Mouse (Mus musculus) hindbrain, embryonic 12.5 days (tissue): ENCODE results near the gene Hba-a2. TPM values are rescaled to one million over a fixed set of nuclear protein-coding genes. Genes with fewer than 3 reads are reported as not detected.
A peak's percentile ranks its signal among the peaks of the same experiment; 100 is the strongest.

Source experiments
- ATAC-seq: fragments of 200-750 bp; cut with Nextera tagmentation; 2 replicates; pipeline ENCODE4 v1.8.0; 2017; ENCODE audit warnings: moderate TSS enrichment; ENCODE audit not compliant: low FRiP score
- H3K27ac ChIP-seq: fragments of 300-500 bp; sonication (generic); 2 replicates; pipeline ENCODE4 v1.5.1; 2016; ENCODE audit warnings: mild to moderate bottlenecking
- H3K27me3 ChIP-seq: fragments of 300-500 bp; sonication (generic); 2 replicates; pipeline ENCODE4 v1.6.1; 2016; ENCODE audit warnings: mild to moderate bottlenecking
- H3K36me3 ChIP-seq: fragments of 300-500 bp; sonication (generic); 2 replicates; pipeline ENCODE4 v1.6.1; 2016; ENCODE audit warnings: mild to moderate bottlenecking
- H3K4me1 ChIP-seq: fragments of 300-500 bp; sonication (generic); 2 replicates; pipeline ENCODE4 v1.6.1; 2016
- H3K4me2 ChIP-seq: fragments of 300-500 bp; sonication (generic); replicated peaks from 2 replicates; pipeline ENCODE4 v1.6.1; 2016; ENCODE audit warnings: mild to moderate bottlenecking
- H3K4me3 ChIP-seq: fragments of 300-500 bp; sonication (generic); 2 replicates; pipeline ENCODE4 v1.5.1; 2016; ENCODE audit warnings: mild to moderate bottlenecking
- H3K9ac ChIP-seq: fragments of 300-500 bp; sonication (generic); 2 replicates; pipeline ENCODE4 v1.6.1; 2016; ENCODE audit warnings: mild to moderate bottlenecking, moderate library complexity
- H3K9me3 ChIP-seq: fragments of 300-500 bp; sonication (generic); replicated peaks from 2 replicates; pipeline ENCODE4 v1.6.1; 2016; ENCODE audit warnings: mild to moderate bottlenecking
- WGBS: fragments of 180-500 bp; shearing (Covaris S2); methylation state at CpG from one replicate; pipeline ENCODE4 v1.1.7; 2016; 5-methylcytosine and 5-hydroxymethylcytosine counted together
- polyA plus RNA-seq: library from polyadenylated mRNA; unstranded; fragments of >200 nt; fragmentation: Nextera tagmentation; extraction: Ambion mirVana; gene quantifications from 2 replicates; pipeline ENCODE4 v1.2.1, GENCODE M21; 2016

The Hba-a2 gene
- polyA plus RNA-seq, 1 experiment from 2014 or later: 7,804 TPM

DNA sequence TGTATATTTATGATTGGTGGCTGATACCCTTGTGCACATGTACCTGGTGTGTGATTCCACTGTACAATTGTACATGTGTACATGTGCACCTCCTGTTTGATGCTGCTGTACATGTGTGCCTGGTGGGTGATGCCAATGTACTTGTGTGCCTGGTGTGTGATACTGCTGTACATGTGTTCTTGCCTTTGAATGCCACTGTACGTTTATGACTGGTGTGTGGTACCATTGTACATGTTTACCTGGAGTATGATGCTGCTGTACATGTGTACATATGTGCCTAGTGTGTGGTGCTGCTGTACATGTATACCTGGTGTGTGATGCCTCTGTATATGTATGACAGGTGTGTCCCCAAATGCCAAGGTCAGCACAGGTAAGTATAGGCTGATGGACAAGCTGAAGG lies 5.2 kb downstream of the Hba-a2 start:
- H3K36me3 ChIP-seq: no peaks in the 10 kb centered on the region
- ATAC-seq: no peak
- H3K9ac ChIP-seq: no peak overlapping the region
- no peak overlapping the region for H3K27ac ChIP-seq
- H3K9me3 ChIP-seq: no peaks in the 10 kb centered on the region
- H3K4me2 ChIP-seq: no peak overlapping the region
- H3K4me3 ChIP-seq: no peak overlapping the region
- no peaks in the 10 kb centered on the region for H3K4me1 ChIP-seq
- H3K27me3 ChIP-seq: peaks cover 13% of the 10 kb centered on the region
- 77% methylated on average over 1 of the region's 1 CpGs for WGBS

DNA sequence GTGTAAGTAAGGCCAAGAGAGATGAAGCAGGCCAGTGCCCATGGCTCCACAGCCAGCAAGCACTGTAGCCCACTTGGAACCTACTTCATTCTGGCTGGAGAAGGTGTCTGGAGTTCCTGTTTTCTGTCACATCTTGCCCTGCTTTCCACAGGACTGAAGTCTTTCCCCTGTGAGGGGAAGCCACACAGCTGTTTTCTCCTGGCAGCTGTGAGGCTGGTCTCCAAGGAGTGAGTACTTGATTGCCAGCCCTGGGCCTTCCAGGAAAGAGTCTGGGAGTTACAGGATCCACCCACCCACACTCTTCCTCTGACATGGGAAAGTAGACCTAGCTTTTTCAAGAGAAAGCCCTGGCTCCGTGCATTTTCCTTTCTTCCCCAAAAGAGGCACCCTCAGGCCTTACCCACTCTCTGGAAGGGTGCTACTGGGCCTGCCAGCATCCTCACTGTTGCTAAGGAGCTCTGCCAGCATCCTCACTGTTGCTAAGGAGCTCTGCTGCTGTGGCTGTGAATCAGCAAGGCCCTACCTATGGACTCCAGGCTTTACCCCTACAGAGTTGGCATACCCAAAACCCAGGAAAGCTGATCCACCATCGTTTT lies 6.6 kb downstream of the Hba-a2 start:
- 52% methylated on average over 2 of the region's 2 CpGs for WGBS
- Histone ChIP-seq H3K27ac (no peak overlapping the region), H3K4me1 (peaks cover 2% of the 10 kb centered on the region; the same call in 1 of the 2 replicates), H3K9ac (no peak overlapping the region), H3K27me3 (peaks cover 13% of the 10 kb centered on the region), H3K36me3 (no peaks in the 10 kb centered on the region), H3K4me3 (no peak overlapping the region), H3K4me2 (no peak overlapping the region), H3K9me3 (no peaks in the 10 kb centered on the region)
- no peak for ATAC-seq

DNA sequence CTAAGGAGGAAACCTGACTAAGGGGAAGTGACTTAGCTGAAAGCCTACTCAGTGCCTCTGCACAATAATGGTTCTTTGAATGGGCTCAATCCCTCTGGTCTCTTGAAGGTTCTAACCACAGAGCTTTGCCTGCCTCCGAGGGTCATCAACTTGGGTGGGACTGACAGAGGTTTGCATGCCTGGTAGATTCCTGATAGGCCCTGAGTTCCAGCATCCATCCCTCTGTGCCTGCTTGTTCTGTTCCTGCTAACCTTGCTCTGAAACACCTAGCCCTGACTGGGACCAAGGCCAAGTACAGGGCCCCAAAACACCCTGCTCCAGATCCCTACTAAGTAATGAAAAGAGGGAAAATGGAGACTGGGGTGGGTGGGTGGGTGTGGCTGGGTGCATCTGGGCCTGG lies 7.2 kb downstream of the Hba-a2 start:
- H3K4me1 ChIP-seq: peaks cover 4% of the 10 kb centered on the region; the same call in 1 of the 2 replicates
- no peaks in the 10 kb centered on the region for H3K36me3 ChIP-seq
- WGBS: 94% methylated on average over 1 of the region's 1 CpGs
- ATAC-seq: no peak
- no peak overlapping the region for H3K4me2 ChIP-seq
- H3K27ac ChIP-seq: no peak overlapping the region
- no peak overlapping the region for H3K4me3 ChIP-seq
- H3K9me3 ChIP-seq: no peaks in the 10 kb centered on the region
- H3K27me3 ChIP-seq: peaks cover 13% of the 10 kb centered on the region
- no peak overlapping the region for H3K9ac ChIP-seq

DNA sequence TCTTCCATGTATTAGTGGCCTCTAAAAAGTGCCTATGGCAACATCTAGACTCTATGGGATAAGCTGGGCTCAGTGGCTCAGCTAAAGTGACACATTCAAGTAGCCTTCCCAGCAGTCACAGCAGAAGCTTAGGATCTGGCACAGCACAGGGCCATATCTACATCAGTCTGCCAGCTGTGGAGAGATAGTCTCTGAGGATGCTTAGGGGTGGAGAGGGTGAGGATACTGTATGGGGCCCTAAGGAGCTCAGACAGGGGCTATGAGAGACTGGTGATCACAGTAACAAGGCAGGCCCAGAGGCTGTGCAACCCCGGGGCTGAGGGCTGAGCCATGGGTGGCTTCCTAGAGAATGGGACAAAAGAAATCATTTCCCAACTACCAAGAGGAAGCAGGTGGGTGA lies 10.7 kb downstream of the Hba-a2 start:
- Histone ChIP-seq H3K27me3 (no peaks in the 10 kb centered on the region), H3K4me2 (no peak overlapping the region), H3K36me3 (no peaks in the 10 kb centered on the region), H3K4me3 (no peak overlapping the region), H3K9me3 (no peaks in the 10 kb centered on the region), H3K9ac (no peak overlapping the region), H3K4me1 (peaks cover 7% of the 10 kb centered on the region; the same call in 1 of the 2 replicates), H3K27ac (no peak overlapping the region)
- no peak for ATAC-seq
- WGBS: 63% methylated on average over 1 of the region's 1 CpGs

DNA sequence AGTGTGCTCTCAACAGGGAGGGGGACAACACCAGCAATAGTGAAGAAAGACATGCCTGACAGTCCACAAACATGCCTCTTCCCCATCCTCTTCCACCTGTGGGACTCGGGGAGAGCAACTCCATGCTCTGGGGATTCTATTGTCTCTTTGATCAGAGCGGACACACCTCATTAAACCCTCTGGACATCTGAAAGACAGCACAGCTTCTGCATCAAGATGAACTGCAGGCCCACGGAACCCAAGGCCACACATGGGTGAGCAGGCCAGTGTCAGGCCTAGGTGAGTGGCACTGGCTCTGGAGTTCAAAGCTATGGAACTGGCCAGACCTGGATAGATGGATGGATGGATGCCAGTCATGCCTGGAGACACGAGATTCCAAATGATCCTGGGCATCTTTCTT lies 13.2 kb downstream of the Hba-a2 start:
- ATAC-seq: no peak
- Histone ChIP-seq H3K36me3 (no peaks in the 10 kb centered on the region), H3K9ac (no peak overlapping the region), H3K9me3 (no peaks in the 10 kb centered on the region), H3K4me2 (no peak overlapping the region), H3K27ac (no peak overlapping the region), H3K27me3 (no peaks in the 10 kb centered on the region), H3K4me1 (peaks cover 7% of the 10 kb centered on the region; the same call in 1 of the 2 replicates), H3K4me3 (no peak overlapping the region)
- WGBS: 36% methylated on average over 4 of the region's 4 CpGs

DNA sequence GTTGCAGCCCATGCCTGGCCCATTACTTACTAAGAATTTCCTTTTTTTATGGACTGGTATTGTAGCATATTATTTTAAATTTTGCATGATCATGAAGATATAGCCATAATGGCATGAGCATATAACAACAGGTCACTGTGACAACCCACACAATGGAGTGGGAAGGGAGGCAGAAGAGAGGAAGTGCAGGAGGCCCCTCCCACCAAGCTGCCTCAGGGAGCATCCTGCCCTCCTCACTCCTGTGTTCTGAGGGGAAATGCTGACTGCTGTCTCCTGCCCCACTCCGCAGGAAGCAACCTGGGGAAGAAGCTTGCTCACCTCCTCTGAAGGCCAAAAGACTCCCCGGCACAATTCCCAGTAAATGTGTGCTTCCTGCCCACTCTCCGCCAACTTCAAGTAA lies 13.6 kb downstream of the Hba-a2 start:
- Histone ChIP-seq H3K27ac (no peak overlapping the region), H3K4me1 (peaks cover 7% of the 10 kb centered on the region; the same call in 1 of the 2 replicates), H3K9me3 (no peaks in the 10 kb centered on the region), H3K4me3 (no peak overlapping the region), H3K36me3 (no peaks in the 10 kb centered on the region), H3K4me2 (no peak overlapping the region), H3K27me3 (no peaks in the 10 kb centered on the region), H3K9ac (no peak overlapping the region)
- ATAC-seq: no peak
- WGBS: 68% methylated on average over 3 of the region's 3 CpGs

DNA sequence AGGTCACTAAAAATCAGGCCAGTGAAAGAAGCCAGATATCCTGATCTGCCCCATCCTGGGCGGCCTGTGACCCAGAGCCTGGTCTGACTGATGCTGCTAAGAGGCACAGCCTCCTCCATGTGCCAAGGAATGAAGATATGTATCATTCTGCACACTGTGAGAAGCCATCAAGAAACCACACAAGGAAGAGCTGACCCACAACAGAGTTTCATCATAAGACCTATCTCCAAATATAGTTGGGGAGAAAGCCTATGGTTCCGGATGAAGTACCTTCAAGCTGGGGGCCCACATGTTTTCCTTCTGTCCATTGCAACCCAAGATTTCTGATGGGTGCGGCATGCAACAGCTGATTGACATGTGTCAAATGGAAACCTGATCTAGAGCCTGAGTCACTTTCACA lies 19.7 kb downstream of the Hba-a2 start:
- no peak overlapping the region for H3K4me2 ChIP-seq
- 90% methylated on average over 3 of the region's 3 CpGs for WGBS
- no peak for ATAC-seq
- H3K4me1 ChIP-seq: peaks cover 3% of the 10 kb centered on the region; the same call in 1 of the 2 replicates
- no peaks in the 10 kb centered on the region for H3K27me3 ChIP-seq
- no peaks in the 10 kb centered on the region for H3K9me3 ChIP-seq
- H3K36me3 ChIP-seq: no peaks in the 10 kb centered on the region
- H3K4me3 ChIP-seq: no peak overlapping the region
- H3K9ac ChIP-seq: no peak overlapping the region
- H3K27ac ChIP-seq: no peak overlapping the region

DNA sequence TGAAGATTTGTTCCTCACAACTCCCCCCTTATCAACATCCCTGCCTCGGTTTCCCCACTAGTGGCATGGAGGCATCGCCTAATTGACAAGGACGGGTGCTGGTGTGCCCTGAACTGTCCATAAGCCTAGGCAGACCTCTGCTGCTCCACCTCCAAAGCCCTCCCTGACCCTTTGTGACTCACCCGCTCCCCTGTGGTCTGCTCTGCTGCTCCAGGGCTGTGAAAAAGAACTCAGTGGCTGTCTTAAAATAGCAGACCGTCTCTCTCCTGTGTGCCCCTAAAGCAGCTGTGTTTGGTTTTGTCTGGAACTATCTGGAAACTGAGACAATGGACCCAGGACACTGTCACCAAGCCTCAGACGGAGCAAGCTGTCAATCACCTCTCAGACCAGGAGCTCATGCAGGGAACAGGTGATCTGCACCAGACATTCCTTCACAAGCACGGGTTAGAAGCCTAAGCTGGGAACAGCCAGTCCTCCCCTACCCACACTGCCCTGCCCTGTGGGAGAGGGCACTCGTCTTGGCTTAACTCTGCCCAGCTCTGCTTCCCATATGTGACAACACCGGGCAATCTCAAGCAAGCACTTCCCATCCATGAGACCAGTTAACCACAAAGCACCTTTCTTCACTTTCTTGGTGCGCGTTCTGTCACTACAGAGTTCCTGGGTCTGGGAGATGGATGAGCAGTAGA lies 24.4 kb downstream of the Hba-a2 start:
- ATAC-seq: no peak

DNA sequence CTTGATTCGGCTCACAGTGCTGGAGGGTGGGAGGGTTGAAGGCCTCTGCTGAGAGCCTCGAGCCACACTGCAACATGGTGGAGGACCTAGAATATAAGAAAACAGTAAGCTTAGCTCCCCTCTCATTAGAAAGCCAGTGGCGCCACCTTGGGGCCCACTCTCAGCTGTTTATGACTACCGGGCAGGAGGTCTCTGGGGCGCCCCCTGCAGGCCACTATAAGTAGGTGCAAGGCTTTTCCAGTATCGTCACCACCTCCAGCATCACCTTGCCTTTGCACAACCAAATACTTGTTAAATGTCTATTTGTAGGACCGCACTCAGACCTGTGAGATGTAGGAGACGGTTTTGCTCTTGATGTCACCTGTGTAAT lies 24.9 kb downstream of the Hba-a2 start:
- H3K9me3 ChIP-seq: no peaks in the 10 kb centered on the region
- peaks cover 6% of the 10 kb centered on the region; the same call in 1 of the 2 replicates for H3K4me1 ChIP-seq
- WGBS: 44% methylated on average over 8 of the region's 8 CpGs
- ATAC-seq: no peak
- no peaks in the 10 kb centered on the region for H3K36me3 ChIP-seq
- H3K27ac ChIP-seq: no peak overlapping the region
- H3K27me3 ChIP-seq: no peaks in the 10 kb centered on the region
- no peak overlapping the region for H3K4me3 ChIP-seq
- no peak overlapping the region for H3K4me2 ChIP-seq
- H3K9ac ChIP-seq: no peak overlapping the region

More for the DNA sequence above, 24.4 kb downstream of the Hba-a2 start:
- 62% methylated on average over 11 of the region's 11 CpGs for WGBS
- Histone ChIP-seq H3K4me1 (peaks cover 6% of the 10 kb centered on the region; the same call in 1 of the 2 replicates), H3K9me3 (no peaks in the 10 kb centered on the region), H3K27ac (no peak overlapping the region), H3K36me3 (no peaks in the 10 kb centered on the region), H3K9ac (no peak overlapping the region), H3K4me3 (no peak overlapping the region), H3K27me3 (no peaks in the 10 kb centered on the region), H3K4me2 (no peak overlapping the region)

DNA sequence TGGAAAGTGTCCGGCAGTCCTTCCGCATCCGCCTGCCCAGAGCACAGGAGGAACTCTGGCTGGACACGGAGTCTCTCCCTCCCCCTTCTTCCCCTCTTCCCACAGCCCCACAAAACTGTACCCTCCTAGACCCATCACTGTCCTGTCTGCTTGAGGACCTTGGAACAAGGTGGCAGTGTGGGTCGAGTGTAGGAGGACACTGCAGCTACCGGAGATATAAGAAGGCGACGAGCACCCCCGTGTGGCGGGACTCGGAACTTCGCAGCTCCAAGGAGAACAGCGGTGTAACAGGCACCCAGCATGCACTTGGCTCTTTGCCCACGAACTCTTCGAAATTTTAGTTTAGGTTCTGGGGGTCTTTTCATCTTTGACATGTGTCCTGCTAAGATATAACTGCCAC lies 28.3 kb downstream of the Hba-a2 start:
- ATAC-seq: peak; percentile 78
- Histone ChIP-seq H3K9me3 (no peaks in the 10 kb centered on the region), H3K36me3 (no peaks in the 10 kb centered on the region), H3K4me3 (0 out of 2 replicates have a peak overlapping the region, but pooled peaks have one; percentile 10), H3K4me1 (peaks cover 6% of the 10 kb centered on the region; the same call in 1 of the 2 replicates), H3K27me3 (no peaks in the 10 kb centered on the region), H3K9ac (no peak overlapping the region), H3K27ac (no peak overlapping the region), H3K4me2 (peak overlapping the region; percentile 31)
- 9% methylated on average over 15 of the region's 15 CpGs for WGBS

DNA sequence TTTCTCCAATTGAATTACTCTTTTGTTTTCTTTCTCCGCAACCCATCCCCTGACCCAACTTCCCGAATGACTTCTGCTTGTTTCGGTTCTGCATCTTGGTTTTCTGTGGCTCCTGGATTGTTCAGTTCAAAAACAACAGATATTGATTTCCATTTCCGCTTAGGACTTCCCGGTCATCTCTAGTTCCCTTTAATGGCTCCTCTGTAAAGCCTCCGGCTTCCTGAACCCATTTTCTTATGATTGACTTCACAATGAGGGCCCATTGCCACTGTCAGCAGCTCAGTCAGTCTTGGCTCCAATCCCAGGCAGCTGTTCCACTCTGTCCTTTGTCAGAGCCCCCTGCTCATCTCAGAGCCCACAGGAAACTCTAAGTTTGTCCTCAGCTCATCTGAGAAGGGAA lies 34.8 kb downstream of the Hba-a2 start:
- H3K4me2 ChIP-seq: no peak overlapping the region
- 42% methylated on average over 6 of the region's 6 CpGs for WGBS
- H3K9me3 ChIP-seq: no peaks in the 10 kb centered on the region
- H3K36me3 ChIP-seq: no peaks in the 10 kb centered on the region
- no peak for ATAC-seq
- H3K4me3 ChIP-seq: no peak overlapping the region
- H3K27me3 ChIP-seq: no peaks in the 10 kb centered on the region
- H3K4me1 ChIP-seq: peaks cover 8% of the 10 kb centered on the region
- H3K9ac ChIP-seq: no peak overlapping the region
- H3K27ac ChIP-seq: no peak overlapping the region

DNA sequence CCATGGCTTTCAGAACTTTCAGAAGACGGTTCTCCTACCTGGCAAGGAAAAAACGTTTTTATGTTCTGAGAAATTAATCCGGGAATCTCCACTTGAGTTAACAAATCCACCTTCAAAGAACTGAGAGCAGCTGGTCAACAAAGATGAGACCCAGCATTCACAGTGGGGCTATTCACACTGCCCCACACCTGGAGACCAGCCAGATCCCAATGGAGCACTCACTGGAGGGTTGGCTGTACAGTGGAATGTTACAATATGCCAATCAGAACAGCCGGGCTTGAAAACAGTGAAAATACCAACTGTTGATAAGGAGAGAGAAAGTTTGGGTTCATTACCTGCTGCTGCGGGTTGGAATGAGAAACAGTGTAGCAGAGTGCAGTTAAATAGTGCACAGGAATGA lies 35.6 kb downstream of the Hba-a2 start:
- peaks cover 8% of the 10 kb centered on the region for H3K4me1 ChIP-seq
- 65% methylated on average over 5 of the region's 5 CpGs for WGBS
- no peak for ATAC-seq
- no peak overlapping the region for H3K4me2 ChIP-seq
- H3K4me3 ChIP-seq: no peak overlapping the region
- no peaks in the 10 kb centered on the region for H3K36me3 ChIP-seq
- H3K27me3 ChIP-seq: no peaks in the 10 kb centered on the region
- H3K9me3 ChIP-seq: no peaks in the 10 kb centered on the region
- H3K27ac ChIP-seq: no peak overlapping the region
- H3K9ac ChIP-seq: no peak overlapping the region

DNA sequence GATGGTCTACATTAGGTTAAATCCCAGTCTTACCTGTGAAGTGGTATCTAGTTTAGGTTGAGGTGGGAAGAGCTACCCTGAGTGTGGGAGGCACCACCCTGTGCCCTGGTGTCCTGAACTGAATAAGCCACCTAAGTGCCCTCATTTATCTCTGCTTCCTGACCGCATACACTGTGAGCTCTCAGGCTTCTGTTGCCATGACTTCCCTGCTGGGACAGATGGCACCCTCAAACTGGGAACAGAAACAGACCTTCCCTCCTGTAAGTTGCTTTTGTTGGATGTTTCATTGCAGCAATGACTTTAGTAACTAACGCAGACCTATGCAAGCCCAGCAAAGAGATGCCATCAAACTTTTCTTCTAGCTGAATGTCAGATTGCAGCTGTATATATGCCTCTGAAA lies 36.9 kb downstream of the Hba-a2 start:
- Histone ChIP-seq H3K9me3 (no peaks in the 10 kb centered on the region), H3K27ac (no peak overlapping the region), H3K27me3 (no peaks in the 10 kb centered on the region), H3K4me3 (no peak overlapping the region), H3K9ac (no peak overlapping the region), H3K4me2 (no peak overlapping the region), H3K36me3 (no peaks in the 10 kb centered on the region), H3K4me1 (peaks cover 8% of the 10 kb centered on the region)
- no peak for ATAC-seq
- WGBS: 77% methylated on average over 2 of the region's 2 CpGs
